Mouse (Mus musculus) gastrocnemius, postnatal 4 days (tissue): ENCODE results near the gene Dcbld1. TPM values are rescaled to one million over a fixed set of nuclear protein-coding genes. Genes with fewer than 3 reads are reported as not detected.
"Not testable (repeated sequence)": the region's sequence is repeated elsewhere in the genome, so short reads cannot be mapped to it uniquely, and the experiment has no call there.

Experiments used
- DNase-seq, 2 experiments: peaks; one replicate each; pipeline ENCODE4 v3.0.0; 2021 to 2022; ENCODE audit warnings: low spot score in 2 of 2, mixed read lengths in 2 of 2
- total RNA-seq, 2 experiments: library from RNA; stranded (reverse); gene quantifications; 2 replicates each; pipeline ENCODE4 v1.2.3; 2021

Gene Dcbld1
- total RNA-seq, 2 experiments from 2014 or later = 4.6 to 5.2 TPM

DNA sequence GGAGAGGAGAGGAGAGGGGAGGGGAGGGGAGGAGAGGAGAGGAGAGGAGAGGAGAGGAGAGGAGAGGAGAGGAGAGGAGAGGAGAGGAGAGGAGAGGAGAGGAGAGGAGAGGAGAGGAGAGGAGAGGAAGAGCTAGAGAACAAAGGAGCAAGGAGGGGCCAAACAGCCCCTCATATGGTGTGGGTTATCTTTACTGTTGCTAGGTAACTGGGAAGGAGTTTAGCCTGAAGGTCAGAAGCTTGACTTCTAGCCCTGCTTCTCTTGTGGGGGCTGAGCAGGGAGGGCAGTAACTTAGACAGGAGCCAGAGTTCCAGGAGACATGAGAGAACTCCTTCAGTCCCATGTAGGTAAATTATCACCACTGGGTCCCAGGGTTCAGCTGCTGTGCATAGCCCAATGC is 65.1 kb downstream of the Dcbld1 start:
- not testable (repeated sequence) for DNase-seq

DNA sequence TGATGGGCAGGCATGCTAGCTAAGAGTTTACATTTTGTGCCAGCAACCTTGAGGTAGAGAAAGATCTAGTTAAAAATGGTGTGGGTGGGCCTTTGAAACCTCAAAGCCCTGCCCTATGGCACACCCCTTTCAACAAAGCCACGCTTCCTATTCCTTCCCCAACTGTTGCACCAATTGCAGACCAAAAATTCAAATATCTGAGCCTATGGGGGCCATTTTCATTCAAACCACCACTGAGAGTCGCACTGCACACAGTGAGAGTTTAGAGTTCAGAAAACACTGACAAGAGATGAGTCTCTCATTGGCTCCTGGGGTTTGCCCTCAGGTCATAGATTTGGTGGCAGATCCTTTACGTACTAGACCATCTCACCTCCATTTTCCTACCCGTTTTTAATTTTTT is 68.3 kb downstream of the Dcbld1 start:
- no peak for DNase-seq

DNA sequence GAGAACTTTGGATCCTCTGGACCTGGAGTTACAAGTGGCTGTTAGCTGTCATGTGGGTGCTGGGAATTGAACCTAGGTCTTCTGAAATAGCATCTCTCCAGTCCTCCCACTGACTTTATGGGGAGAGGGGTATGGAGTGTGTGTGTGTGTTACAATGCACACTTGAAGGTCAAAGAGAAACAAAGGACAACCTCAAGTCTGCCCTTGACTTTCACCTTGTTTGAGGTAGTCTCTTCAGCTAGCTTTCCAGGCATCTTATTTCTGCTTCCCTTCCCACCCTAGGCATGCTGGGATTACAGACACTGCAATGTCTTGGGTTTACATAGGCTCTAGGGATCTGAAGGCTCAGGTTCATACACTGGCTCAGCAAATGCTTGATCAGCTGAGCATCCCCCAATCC is 68.9 kb downstream of the Dcbld1 start:
- no peak for DNase-seq

- DNase-seq = no peak
These were observed 71.2 kb downstream of the Dcbld1 start for GRCm38 (mm10) chr10:52304574-52304973.

GRCm38 (mm10) chr10:52309196-52309595 is 75.8 kb downstream of the Dcbld1 start:
- DNase-seq = peak in 1 of 2 experiments; percentile 8

DNA sequence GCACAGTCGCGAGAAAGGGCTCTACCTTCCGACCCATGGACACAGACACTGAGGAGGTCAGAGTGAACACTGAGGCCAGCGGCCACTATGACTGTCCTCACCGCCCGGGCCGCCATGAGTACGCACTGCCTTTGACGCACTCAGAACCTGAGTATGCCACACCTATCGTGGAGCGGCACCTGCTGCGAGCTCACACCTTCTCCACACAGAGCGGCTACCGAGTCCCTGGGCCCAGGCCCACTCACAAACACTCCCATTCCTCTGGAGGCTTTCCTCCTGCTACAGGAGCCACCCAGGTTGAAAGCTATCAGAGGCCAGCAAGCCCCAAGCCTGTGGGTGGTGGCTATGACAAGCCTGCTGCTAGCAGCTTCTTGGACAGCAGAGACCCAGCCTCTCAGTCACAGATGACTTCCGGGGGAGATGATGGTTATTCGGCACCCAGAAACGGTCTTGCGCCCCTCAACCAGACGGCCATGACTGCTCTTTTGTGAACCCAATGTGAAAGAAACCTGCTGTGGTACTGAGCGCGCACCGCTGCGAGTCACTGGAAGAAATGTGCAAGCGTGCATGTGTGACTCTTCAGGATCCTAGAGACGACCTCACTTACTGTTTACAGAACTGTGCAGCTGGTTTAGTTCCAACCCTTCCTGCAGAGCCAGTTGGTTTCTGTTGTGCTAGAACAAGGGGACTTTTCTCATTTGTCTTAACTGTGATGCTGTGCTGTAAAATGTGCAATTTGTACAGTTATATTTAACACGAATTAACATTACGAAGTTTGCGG is 86.3 kb downstream of the Dcbld1 start:
- DNase-seq = no peak

DNA sequence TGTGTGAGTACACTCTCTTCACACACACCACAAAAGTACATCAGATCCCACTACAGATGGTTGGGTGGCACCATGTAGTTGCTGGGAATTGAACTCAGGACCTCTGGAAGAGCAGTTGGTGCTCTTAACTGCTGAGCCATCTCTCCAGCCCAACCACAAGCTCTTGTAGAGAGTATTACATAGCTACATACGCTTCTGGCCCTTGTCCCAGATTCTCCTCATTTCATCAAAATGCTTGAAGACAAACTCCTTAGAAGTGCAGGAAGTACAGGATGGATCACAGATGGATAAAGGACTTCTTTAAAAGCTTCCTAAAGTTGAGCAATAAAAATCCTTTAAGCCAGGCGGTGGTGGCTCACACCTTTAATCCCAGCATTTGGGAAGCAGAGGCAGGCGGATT is 88.5 kb downstream of the Dcbld1 start:
- DNase-seq = no peak

DNA sequence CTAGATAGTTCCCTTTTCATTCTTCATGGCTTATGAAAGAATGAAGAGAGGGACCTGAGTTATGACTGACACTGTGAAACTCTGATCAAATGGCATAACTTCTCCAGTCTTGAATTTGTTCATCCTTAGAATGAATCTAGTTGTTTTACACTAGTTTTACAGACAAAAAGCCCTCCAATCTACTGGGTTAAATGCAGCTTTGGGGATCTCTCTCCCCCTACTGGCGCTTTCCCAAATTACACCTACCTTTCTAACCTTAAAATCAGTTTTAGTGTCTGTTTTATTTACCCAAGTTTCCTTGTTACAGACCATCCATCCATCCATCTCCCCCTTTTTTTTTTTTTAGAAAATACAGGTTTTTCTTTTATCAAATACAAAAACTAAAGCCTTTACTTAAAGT is 97.6 kb downstream of the Dcbld1 start:
- no peak for DNase-seq

DNA sequence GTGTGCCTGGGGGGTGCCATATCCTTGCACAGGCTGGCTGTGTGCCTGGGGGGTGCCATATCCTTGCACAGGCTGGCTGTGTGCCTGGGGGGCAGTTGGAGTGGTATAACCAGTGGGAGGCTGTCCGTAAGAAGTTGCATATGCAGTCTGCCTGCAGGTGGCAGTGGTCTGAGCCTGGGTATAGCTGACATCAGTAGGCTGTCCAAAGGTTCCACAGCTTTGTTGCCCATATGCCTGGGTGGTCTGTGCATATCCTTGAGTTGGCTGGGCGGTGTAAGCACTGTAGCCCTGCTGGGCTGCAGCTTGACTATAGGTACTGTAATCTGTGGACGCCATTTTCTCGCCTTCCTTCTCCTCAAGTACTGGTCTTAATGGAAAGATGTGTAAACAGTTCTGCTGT is 109.9 kb downstream of the Dcbld1 start:
- DNase-seq = not testable (repeated sequence)

- no peak for DNase-seq
These were observed 119.8 kb downstream of the Dcbld1 start for GRCm38 (mm10) chr10:52353184-52353583.

GRCm38 (mm10) chr10:52358467-52358866 is 125.0 kb downstream of the Dcbld1 start, which contains the start of gene Gm26741:
Gm26741 (plus strand) TSS chr10:52358767.
- no peak for DNase-seq

- no peak for DNase-seq
These were observed 126.9 kb downstream of the Dcbld1 start for GRCm38 (mm10) chr10:52360241-52360735.

GRCm38 (mm10) chr10:52360862-52361609 is 127.6 kb downstream of the Dcbld1 start:
- no peak for DNase-seq

DNA sequence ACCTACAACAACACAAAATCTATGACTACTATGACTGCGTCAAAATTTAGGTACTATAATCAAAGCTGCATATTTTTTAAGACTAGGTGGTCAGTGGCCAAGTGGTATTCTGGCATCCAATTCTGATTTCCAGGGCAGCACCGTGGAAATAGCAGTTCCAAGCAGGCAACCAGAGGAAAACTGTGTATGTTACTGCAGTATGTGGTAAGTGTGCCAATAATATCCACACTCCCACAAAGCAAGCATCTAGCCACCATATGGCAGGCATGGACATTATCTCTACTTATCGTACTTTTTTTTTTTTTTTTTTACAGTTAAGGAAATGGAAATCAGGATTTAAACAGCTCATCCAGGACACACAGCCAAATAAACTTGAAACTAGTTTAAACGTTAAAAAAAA is 135.0 kb downstream of the Dcbld1 start:
- DNase-seq = no peak

Other genes starting within 250 kb of the Dcbld1 start
- gene Vgll2, start 211.1 kb upstream of the Dcbld1 start, total RNA-seq = 10 to 100 TPM; 76.5 to 87.5 TPM
- under 1 TPM; 0.26 to 0.34 TPM for gene Ros1, start 38.4 kb upstream of the Dcbld1 start, total RNA-seq
- not detected for gene Gm26741, start 125.1 kb downstream of the Dcbld1 start, total RNA-seq
- gene Gopc, start 148.5 kb downstream of the Dcbld1 start, total RNA-seq = 10 to 100 TPM; 16.7 to 18.9 TPM
- gene Nepn, start 155.4 kb downstream of the Dcbld1 start, total RNA-seq = under 1 TPM in 1 of 2 experiments, not detected in 1; 0.36 TPM
- 10 to 100 TPM; 30.7 to 34.1 TPM for gene Nus1, start 183.9 kb downstream of the Dcbld1 start, total RNA-seq